Mouse (Mus musculus): Measurements from ENCODE around the gene Washc3.

The Washc3 gene

GRCm38 (mm10) chr10:88261186-88261585, 60.3 kb downstream of the Washc3 start:
- DNase-seq, result no peak

GRCm38 (mm10) chr10:88263383-88263782, 62.5 kb downstream of the Washc3 start:
- no peak for DNase-seq

- no peak for DNase-seq
These were observed 73.2 kb downstream of the Washc3 start for GRCm38 (mm10) chr10:88274045-88274444.

- no peak for DNase-seq
These were observed 80.8 kb downstream of the Washc3 start for GRCm38 (mm10) chr10:88281699-88282098.

GRCm38 (mm10) chr10:88284343-88284990, 83.6 kb downstream of the Washc3 start:
- no peak for DNase-seq

GRCm38 (mm10) chr10:88287261-88287660, 86.4 kb downstream of the Washc3 start:
- DNase-seq, result no peak

GRCm38 (mm10) chr10:88288061-88288460, 87.2 kb downstream of the Washc3 start:
- no peak for DNase-seq

GRCm38 (mm10) chr10:88295091-88295490, 94.2 kb downstream of the Washc3 start:
- no peak for DNase-seq
